Mouse (Mus musculus) heart, adult 2 months (tissue): ENCODE measurements at regions not wholly inside any gene's neighbourhood (a gene's known extent, or its start where the extent isn't known, plus 50 kb on each side); places are given as distances from the start of the nearest gene placed in this dataset.

Source experiments
- DNase-seq, 2 experiments: peaks; one replicate each; pipeline ENCODE4 v3.0.0; 2021
- H3K27ac ChIP-seq: fragments of 200-600 bp; 2 replicates; pipeline ENCODE4 v1.8.1; 2022
- H3K27me3 ChIP-seq: fragments of 200-500 bp; 2 replicates; pipeline ENCODE4 v1.6.1; 2012; ENCODE audit warnings: mild to moderate bottlenecking, low read length, inconsistent platforms, mixed read lengths; ENCODE audit not compliant: control insufficient read depth, insufficient read depth
- H3K36me3 ChIP-seq: fragments of 200-500 bp; 2 replicates; pipeline ENCODE4 v1.6.1; 2012; ENCODE audit warnings: low read length, inconsistent platforms; ENCODE audit not compliant: control insufficient read depth, insufficient read depth
- H3K4me1 ChIP-seq: fragments of 200-500 bp; 2 replicates; pipeline ENCODE4 v1.6.1; 2011; ENCODE audit warnings: low read length; ENCODE audit not compliant: control insufficient read depth, insufficient read depth
- H3K4me3 ChIP-seq: fragments of 200-600 bp; 2 replicates; pipeline ENCODE4 v1.8.1; 2022
- H3K79me2 ChIP-seq: fragments of 200-500 bp; replicated peaks from 2 replicates; pipeline ENCODE4 v1.6.1; 2012; ENCODE audit warnings: mild to moderate bottlenecking, inconsistent platforms, low read length, moderate library complexity, mixed read lengths; ENCODE audit not compliant: control insufficient read depth, insufficient read depth
- H3K9ac ChIP-seq: fragments of 200-500 bp; 2 replicates; pipeline ENCODE4 v1.6.1; 2012; ENCODE audit warnings: low read depth, mild to moderate bottlenecking, control low read depth, inconsistent platforms, low read length, mixed read lengths
- CTCF ChIP-seq: fragments of 200-600 bp; IDR thresholded peaks from 2 replicates; pipeline ENCODE4 v1.8.1; 2022; ENCODE audit warnings: antibody characterized with exemption, mild to moderate bottlenecking, moderate library complexity
- EP300 ChIP-seq: fragments of 200-500 bp; IDR thresholded peaks from 2 replicates; pipeline ENCODE4 v1.6.1; 2011; ENCODE audit warnings: low read depth, low read length, control low read depth; ENCODE audit not compliant: insufficient read depth
- POLR2A ChIP-seq: fragments of 200-500 bp; IDR thresholded peaks from 2 replicates; pipeline ENCODE4 v1.6.1; 2011; ENCODE audit warnings: mild to moderate bottlenecking, low read depth, low read length, control low read depth; ENCODE audit not compliant: insufficient read depth
- WGBS: fragments of 180-500 bp; shearing (Covaris S2); methylation state at CpG from one replicate; pipeline ENCODE4 v1.1.7; 2018; 5-methylcytosine and 5-hydroxymethylcytosine counted together
- intact Hi-C: fragments of 180-260 bp; cut with DNase I; formaldehyde crosslinking; loops from one replicate; pipeline ENCODE4 v1.15.1; 2025

DNA sequence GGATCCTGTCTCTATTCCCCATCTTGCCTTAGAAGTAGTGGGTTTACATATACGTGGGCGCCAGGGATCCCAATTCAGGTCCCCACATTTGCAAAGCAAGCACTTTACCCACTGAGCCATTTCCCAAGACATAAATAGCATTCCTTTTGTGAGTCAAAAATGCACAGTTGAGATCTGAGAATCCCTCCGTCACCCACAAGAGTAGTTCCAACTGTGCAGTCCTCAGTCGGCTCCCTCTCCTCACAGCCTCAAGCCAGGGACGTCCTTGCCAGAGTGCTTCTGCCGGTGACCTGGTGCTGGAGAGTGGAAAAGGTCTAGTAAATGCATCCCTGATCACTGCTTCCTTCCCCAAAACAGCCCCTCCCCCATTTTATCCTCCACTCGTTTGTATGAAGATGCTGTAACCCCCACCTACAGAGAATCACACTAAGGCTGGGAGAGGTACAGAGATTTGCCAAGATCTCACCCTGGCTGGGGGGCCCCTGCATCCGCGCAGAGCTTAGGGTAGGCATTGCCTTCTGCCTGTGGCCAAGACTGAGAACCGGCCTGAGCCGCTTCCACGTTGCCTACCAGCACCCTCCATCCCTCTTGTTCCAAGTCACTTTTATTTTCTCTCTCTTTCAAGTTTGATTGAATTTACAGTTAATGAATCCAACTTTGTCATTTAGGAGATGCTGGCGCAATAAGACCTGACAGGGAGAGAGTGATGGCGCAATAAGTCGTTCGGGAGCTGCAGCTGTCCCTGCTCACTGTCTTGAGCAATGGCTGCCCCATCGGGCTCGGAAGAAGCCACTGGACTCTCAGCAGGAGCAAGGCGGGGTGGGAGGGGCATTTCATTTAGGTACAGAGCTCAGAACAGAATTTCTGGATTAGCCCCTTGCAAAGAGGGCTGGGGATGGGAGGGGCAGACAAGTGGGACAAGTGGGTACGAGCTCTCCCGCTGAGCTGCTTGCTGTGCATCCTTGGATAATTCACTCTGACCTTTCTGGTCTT is 74.5 kb upstream of the Zfp618 start:
- Histone ChIP-seq H3K36me3 (no peaks in the 10 kb centered on the region), H3K27me3 (no peaks in the 10 kb centered on the region), H3K79me2 (no peaks in the 10 kb centered on the region), H3K4me3 (no peak overlapping the region), H3K27ac (no peak overlapping the region), H3K9ac (no peak overlapping the region), H3K4me1 (no peaks in the 10 kb centered on the region)
- peak; percentile 8 to 31 for DNase-seq
- intact Hi-C loops, result no loop called here
- no peak for TF ChIP-seq POLR2A
- no peak for TF ChIP-seq EP300
- TF ChIP-seq CTCF, result no peak
- 43% methylated on average over 21 of the region's 21 CpGs for WGBS

DNA sequence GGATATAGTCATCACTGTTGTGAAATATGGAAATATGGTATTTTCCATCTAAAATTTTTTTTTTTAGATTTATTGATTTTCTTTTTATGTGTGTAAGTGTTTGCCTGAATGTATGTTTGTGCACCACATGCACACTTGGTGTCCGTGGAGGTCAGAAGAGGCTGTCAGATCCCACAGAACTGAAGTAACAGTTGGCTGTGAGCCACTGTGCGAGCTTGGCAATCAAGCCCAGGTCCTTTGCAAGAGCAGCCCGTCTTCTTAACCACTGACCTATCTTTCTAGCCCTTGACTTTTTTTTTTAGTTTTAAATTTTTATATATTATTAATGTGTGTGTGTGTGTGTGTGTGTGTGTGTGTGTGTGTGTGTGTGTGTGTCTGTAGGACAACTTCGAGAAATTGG is 52.5 kb upstream of the Zfp618 start:
- TF ChIP-seq EP300 (no peak), CTCF (no peak), POLR2A (no peak)
- DNase-seq, result peak; percentile 28 to 35
- Histone ChIP-seq H3K27me3 (no peaks in the 10 kb centered on the region), H3K36me3 (no peaks in the 10 kb centered on the region), H3K9ac (no peak overlapping the region), H3K4me3 (no peak overlapping the region), H3K27ac (no peak overlapping the region), H3K4me1 (no peaks in the 10 kb centered on the region), H3K79me2 (no peaks in the 10 kb centered on the region)
- WGBS, result 41% methylated on average over 4 of the region's 4 CpGs
- intact Hi-C loops, result no loop called here
